Mouse (Mus musculus): ENCODE measurements around the gene Itga11.
"Not testable (repeated sequence)": the region's sequence is repeated elsewhere in the genome, so short reads cannot be mapped to it uniquely, and the experiment has no call there.

Gene Itga11

DNA sequence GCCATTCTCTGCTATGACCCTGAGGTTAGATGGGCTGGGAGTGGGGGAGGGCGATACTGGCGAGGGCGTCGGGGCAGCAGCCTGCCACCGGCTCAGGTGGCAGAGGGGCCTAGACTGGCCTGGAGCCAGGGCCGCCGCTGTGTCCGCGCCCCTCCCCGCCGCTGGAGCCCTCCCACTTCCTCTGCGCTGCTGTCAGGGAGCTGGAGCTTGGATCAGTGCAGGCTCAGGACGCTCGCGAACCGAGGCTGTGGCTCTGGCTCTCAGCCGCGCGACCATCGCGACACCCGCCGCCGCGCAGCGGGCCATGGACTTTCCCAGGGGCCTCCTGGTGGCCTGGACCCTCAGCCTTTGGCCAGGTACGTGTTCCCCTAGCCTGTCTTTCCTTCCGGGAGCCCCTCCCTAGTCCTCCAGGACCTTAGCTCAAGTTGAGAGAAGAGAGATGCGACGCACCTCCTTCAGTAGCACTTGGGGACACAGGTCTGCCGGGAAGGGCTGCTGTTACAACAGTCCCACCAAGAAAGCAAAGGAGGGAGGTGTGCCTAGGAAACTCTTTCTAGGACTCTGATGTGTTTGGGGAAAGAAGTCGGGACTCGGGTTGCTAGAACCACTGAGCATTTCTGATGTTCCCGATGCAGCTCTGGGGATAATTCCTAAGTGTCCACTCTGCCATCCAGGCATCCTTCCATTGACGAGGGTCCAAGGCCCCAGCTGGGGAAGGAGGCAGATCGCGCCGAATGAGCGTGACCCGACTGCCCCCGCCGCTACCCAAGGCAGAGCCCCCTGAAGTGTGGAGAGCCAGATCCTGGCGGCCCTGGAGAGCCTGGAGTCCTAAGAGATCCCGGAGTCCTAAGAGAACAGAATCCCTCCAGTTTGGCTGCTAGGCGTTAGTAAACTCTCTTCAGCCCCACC lies at the start of gene Itga11:
Gene Itga11 (plus strand): TSS at position 186 of the 909 bp plus-strand sequence.
- DNase-seq, result no peak

DNA sequence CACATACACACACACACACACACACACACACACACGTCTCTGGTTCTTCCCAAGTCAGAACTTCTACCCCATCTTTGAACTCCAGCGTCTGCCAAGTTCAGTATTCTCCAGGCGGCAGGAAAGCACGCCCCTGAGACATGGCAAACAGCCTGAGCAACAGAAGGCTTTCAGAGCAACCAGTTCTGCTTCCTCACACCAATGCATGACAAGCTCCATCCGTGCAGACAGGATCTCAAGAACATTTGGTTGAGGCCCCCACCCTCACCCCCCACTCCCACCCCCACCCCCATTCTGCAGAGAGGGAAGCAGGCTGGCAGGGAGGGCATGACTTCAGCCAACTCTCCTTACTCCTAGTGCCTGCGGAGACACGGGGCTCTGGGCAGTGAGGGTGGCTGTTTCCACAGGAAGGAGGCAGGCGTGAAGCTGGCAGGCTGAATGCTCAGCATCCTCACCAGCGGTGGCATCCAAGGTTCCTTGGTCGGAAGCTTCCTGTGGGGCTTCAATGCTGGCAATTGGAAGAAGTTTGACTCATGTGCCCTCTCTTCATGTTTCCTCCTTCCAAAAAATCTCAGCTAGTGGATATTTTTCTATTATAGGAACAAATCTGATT lies 46.9 kb upstream of the Itga11 start:
- DNase-seq, result no peak

DNA sequence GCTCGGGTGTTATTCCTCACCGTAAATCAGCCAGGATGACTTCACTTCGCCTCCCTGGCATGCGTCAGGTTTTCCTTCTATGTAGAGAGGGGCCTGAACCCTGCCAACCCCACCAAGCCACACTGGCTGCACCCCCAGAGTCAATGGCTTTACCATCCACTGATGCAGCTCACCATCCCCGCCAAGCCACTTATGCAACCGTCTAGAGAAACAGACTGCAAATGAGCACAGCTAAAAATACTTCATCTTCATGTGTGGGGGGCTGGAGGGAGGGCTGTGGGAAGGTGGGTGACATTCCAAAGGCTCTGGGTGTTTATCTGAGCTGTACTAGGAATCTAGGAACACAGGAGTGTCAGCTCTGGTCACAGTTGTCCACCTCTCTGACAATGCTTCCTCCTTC lies 45.2 kb upstream of the Itga11 start:
- no peak for DNase-seq

DNA sequence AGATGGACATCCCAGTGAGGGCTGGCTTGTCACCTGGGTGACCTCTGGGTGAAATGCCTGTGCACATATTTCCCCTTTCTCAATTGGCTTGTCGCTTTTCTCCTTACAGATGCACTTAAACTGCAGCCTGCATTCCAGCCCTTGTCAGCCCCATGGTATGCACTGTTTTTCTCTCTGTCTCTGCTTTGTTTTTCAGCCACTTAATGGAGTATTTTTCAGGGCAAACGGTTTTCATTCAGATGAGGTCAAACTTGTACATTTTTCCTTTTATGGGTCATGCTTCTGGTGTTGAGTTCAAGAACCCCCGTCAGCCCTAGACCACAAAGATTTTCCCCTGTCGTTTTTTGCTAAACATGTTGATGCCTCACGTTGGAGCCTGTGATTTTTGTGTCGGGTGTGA lies 39.6 kb upstream of the Itga11 start:
- DNase-seq, result no peak

- no peak for DNase-seq
These were observed 37.9 kb upstream of the Itga11 start for GRCm38 (mm10) chr9:62639686-62640085.

GRCm38 (mm10) chr9:62640188-62640587 lies 37.4 kb upstream of the Itga11 start:
- DNase-seq, result no peak

DNA sequence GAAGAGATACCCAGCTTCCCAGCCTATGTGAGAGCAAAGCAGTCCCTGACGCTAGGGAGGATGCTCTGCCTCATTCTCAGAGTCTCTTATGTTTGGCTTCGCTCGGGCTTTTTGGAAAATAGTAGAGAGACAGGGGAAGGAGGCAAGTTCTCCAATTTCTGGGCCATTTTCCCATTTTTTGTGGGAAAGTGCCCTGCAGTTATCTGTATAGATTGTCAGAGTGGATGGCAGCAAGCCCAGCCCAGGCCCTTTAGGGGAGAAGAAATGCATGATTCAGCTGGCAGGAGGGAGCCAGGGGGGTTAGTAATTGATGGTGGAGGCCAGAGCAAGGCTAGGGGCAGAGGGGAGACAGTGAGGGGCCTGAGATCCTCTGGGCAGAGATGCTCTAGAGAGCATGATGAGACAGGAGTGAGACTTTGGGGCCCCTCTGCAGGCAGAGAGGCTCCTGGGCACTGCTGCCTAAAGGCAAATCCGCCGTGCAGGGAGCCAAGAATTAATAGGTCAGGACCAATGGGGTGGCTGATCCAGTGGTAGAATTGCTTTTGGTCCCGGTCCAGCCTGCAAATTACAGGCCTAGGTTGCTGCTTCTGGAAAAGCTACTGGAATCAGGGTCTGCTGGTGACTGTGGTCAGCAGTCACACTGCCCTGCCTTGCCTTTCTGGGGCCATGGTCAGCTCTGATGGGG lies 31.8 kb upstream of the Itga11 start:
- no peak for DNase-seq

DNA sequence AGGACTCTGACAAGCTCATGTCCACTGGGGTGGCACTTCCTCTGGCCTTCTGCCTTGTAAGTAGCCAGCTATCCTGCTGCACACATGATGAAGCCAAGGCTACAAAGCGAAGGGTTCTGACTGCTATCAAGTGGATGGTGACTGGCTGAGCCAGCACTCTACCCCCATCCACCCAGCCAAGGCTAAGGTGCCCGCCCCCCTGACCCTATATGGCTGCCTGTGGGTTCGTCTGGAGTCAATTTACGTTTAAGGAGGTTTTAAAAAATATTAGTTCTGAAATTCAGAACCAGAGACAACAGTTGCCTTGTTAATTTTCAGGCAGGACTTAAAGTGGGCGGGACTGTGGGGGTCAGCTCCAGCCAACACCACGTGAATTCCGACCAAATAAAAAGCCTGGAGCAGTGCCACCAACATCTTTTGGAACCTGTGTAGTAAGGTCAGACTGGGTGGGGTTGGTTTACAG lies 30.9 kb upstream of the Itga11 start:
- DNase-seq, result no peak

- DNase-seq, result no peak
These were observed 28.2 kb upstream of the Itga11 start for GRCm38 (mm10) chr9:62649444-62649843.

DNA sequence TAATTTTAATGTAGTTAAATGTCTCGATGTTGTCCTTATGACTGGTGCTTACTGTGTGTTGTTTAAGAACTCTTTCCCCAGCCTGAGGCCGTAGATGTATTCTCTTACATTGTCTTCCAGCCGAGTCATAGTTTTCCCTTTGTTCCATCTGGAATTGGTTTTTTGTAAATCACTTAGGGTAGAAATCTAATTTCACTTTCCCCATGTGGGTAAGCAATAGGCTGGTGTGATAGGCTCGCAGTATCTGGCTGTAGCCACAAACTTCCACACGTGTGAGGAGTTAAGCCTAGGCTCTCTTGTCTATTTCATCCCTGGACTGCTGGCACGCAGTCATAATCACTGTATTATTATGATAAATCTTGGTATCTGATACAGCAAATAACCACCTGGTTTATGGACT lies 26.9 kb upstream of the Itga11 start:
- no peak for DNase-seq

- no peak for DNase-seq
These were observed 23.3 kb upstream of the Itga11 start for GRCm38 (mm10) chr9:62654336-62654735.

DNA sequence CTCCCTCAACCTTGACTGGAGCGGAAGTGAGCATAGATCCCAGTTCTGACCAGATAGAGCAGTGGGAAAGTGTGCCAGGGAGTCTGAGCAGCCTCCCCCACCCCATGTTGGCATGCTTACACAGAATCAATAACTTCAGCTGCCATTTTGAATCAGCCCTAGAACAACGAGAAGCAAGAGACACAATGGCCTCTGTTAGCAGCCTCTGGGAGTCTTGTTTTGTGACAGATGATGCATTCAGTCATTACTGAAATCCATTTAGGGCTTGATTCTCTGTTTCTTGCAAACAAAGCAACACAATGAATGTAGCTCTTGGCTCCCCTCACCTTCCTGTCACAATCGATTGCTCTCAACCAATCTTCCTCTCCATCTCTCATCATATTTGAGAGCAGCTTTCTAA lies 19.6 kb upstream of the Itga11 start:
- no peak for DNase-seq

- no peak for DNase-seq
These were observed 18.6 kb upstream of the Itga11 start for GRCm38 (mm10) chr9:62659026-62659425.

DNA sequence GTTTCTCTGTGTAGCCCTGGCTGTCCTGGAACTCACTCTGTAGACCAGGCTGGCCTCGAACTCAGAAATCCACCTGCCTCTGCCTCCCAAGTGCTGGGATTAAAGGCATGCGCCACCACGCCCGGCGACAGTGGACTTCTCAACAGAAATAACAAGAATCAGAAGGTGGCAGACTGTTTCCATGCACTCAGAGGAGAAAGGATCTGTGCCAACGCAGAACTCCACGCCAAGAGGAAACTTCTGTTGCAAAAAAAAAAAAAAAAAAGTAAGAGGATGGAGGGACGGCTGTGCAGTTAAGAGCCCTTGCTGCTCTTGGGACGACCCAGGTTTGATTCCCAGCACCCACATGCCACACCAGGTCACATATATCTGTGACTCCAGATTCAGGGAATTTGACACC lies 16.7 kb upstream of the Itga11 start:
- DNase-seq, result not testable (repeated sequence)

- no peak for DNase-seq
These were observed 14.2 kb upstream of the Itga11 start for GRCm38 (mm10) chr9:62663443-62663842.

DNA sequence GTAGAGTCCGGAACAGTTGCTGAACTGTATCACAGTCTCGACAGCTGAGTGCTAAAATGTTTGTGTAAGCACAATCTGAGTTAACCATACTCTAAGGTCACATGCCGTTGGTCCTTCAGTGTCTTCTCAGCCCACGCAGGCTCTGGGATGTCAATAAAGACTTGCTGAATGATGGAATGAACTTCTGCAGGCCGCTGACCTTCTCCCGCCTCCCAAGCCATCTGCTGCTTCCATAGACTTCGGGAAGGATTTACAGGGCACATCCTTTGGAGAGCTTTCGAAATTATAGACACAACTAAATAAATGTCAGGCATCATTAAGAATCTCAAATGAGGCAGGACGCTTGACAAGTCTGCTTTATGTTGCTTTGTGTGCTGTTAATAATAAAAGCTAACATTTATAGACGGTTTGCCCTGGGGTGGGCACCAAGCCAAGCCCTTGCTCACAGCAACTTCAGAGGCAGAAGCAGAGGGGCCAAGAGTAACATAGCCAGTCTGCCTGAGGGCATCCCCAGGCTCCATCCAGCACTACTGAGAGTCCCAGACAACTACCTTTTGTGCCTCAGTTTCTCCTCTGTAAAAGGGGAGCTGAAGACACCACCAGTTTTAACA lies 13.4 kb upstream of the Itga11 start:
- DNase-seq, result no peak

DNA sequence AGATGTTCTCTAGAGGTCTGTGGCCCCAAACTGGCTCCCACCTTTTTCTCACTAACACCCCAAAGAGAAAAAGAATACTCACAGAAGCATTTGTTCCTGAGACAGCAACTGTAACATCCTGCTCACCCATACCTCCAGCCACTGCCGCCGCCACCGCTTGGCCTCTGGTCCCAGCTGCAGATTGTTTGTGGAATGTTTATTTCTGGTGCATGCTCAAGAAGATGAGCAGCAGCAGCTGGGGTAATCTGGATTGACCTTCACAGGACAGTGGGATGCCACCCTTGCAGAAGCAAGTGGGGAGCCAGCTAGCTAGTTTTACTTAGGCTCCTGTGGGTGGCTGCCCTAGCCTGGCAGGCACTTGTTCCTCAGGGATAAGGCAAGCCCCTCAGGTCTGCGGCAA lies 11.7 kb upstream of the Itga11 start:
- DNase-seq, result no peak

DNA sequence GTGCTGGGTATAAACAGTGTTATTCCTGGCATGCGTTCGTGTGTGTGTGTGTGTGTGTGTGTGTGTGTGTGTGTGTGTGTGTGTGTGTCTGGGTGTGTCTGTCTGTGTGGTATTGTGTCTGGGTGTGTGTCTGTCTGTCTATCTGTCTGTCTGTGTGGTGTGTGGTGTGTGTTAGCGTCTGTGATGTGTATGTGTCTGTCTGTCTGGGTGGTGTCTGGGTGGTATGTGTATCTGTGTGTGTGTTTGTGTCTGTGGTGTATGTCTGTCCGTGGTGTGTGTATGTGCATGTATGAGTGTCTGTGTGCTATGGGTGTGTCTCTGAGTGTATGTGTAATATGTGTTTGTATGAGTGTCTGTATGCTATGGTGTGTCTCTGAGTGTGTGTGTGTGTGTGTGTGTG lies 9.1 kb upstream of the Itga11 start:
- DNase-seq, result no peak

- DNase-seq, result no peak
These were observed 4.4 kb upstream of the Itga11 start for GRCm38 (mm10) chr9:62673241-62673640.

GRCm38 (mm10) chr9:62675172-62675571 lies 2.5 kb upstream of the Itga11 start:
- no peak for DNase-seq

GRCm38 (mm10) chr9:62678550-62679155 lies 1.0 kb downstream of the Itga11 start:
- no peak for DNase-seq

- no peak for DNase-seq
These were observed 1.8 kb downstream of the Itga11 start for GRCm38 (mm10) chr9:62679398-62679797.

DNA sequence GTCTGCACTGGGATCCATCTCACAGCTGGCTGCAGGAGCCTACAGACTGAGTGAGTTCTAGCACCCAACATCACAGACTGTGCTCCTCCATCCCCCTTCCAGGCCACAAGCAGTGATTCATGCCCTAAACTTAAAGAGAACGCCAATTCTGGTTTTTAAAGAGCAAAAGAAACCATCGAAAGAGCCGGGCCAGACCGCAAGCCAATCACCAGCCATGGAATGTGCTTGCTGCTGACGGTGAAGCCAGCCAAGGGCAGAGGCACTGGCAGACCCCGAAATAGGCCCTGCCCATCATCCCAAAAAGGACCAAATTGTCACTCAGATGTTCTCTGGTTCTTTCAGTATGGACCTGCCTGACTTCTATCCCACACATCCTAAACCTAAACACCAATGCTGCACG lies 6.7 kb downstream of the Itga11 start:
- DNase-seq, result no peak

Measured in cerebellum, adult 8-10 months (tissue).